Mouse (Mus musculus) urinary bladder, postnatal 14 days (tissue): ENCODE results near the gene Tbc1d22b.
"Not testable (repeated sequence)": the region's sequence is repeated elsewhere in the genome, so short reads cannot be mapped to it uniquely, and the experiment has no call there.

Experiments used
- DNase-seq: peaks from one replicate; pipeline ENCODE4 v3.0.0; 2021; ENCODE audit warnings: low spot score

The Tbc1d22b gene

GRCm38 (mm10) chr17:29595891-29596770 is 46.5 kb downstream of the Tbc1d22b start:
- DNase-seq = no peak

- no peak for DNase-seq
These were observed 47.2 kb downstream of the Tbc1d22b start for GRCm38 (mm10) chr17:29596771-29597132.

- no peak for DNase-seq
These were observed 49.5 kb downstream of the Tbc1d22b start for GRCm38 (mm10) chr17:29599051-29599450.

- no peak for DNase-seq
These were observed 50.0 kb downstream of the Tbc1d22b start for GRCm38 (mm10) chr17:29599537-29599936.

DNA sequence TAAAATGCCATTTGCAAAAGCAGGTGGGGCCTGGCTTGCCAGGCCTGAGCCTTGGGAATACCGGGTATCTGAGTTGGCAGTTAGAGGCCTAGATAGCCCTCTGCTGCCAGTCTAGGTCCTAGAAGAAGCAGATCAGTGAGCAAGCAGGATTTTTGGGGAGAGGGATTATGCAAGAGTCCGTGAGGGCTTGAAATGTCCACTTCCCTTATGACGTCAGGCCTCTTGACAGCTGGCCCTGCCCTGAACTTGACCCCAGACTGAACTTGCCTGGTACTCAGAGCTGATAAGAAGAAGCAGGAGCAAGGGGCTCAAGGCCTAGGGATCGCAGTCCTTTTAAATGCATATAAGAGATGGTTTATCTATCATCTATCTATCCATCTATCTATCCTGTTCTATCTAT is 51.8 kb downstream of the Tbc1d22b start:
- DNase-seq = no peak

- peak; percentile 82 for DNase-seq
These were observed 53.7 kb downstream of the Tbc1d22b start for GRCm38 (mm10) chr17:29603283-29603682.

DNA sequence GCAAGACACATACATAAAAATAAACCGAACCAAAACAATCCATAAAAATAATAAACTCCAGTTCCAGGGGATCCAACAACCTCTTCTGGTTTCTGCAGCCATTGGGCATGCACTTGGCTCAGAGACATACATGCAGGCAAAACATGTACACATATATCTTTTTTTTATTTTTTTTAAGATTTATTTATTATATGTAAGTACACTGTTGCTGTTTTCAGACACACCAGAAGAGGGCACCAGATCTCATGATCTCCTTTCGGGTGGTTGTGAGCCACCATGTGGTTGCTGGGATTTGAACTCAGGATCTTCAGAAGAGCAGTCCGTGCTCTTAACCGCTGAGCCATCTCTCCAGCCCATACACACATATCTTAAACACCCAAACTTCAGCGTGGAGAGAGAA is 63.9 kb downstream of the Tbc1d22b start:
- not testable (repeated sequence) for DNase-seq

- DNase-seq = peak; percentile 95
These were observed 64.8 kb downstream of the Tbc1d22b start, which contains the start of the genes Rnf8 and Gm28043 for GRCm38 (mm10) chr17:29614115-29615023. TSS of gene Rnf8 (plus strand) at chr17:29614790. TSS of gene Gm28043 (plus strand) at chr17:29614876.

DNA sequence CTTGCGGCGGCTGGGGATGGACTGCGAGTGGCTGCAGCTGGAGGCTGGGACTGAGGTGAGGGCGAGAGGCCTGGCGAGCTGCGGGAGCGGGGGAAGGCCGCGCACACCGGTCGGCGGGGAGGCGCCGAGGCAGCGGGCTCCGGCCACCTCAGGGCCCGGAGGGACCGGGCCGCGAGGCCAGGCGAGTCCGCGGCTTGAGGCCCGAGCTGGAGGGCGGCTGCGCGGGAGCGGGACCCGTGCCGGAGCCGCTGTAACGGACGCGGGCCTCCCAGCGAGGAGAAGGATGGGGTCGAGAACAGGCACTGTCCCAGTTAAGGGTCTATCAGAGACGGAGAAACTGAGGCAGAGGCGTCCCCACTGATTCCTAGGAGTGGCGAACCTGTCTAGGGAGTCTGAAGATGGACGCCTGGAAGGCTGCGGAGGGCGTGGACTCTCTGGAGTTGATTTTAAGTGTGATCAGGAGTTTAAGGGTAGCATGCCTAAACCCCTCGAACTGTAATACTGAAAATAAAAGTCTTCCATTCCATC is 65.5 kb downstream of the Tbc1d22b start:
- DNase-seq = no peak

DNA sequence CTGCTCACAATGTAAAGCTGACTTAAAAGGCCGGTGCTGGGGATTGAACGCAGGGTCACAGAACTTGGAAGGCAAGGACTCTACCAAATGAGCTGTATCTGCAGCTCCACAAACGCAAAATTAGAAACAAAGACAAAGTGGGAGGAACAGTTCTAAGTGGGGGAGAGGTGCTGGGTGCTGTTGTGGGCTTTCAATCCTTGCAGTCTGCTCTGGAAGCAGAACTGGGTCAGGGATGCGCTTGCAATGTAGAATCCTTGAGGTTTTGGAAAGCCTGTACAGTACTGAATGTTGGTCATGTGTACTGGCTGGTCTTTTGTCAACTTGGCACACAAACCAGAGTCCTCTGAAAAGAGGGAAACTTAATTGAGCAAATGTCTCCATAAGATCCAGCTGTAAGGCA is 66.0 kb downstream of the Tbc1d22b start:
- DNase-seq = no peak

DNA sequence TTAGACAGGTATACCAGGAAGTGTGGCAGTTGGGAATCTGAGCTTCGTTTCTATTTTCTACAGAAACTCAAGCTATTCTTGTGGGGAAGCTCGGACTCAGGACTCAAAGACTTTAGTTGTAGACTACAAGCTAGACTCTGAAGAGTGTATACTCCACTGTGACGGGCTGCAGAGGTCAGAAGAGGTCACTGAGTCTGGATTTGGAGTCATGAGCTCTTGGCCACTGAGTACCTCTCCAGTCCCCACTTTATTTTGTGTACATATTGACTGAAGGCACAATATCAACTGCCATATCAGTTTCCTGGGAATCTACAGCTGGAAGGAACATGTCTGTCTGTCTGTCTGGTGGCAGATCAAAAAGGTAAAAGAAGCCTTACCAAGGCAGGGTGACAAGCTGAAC is 69.6 kb downstream of the Tbc1d22b start:
- no peak for DNase-seq

DNA sequence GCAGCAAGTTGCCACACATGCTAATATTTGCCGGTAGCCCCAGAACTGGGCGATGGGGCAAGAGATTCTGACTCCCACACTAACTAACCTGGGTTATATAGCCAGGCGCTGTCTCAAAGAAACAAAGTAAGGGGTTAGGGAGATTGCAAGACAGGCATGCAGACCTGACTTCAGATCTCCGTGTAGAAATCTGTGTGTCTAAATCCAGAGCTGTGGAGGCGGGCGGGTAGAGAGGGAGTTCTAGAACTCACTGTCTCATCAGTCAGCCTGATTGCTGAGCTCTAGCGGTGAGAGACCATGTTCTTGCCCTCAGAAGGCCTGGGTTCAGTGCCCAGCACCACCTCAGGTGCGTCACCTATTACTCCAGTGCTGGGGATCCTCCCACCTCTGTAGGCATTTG is 73.9 kb downstream of the Tbc1d22b start:
- DNase-seq = no peak

- DNase-seq = peak; percentile 10
These were observed 77.7 kb downstream of the Tbc1d22b start for GRCm38 (mm10) chr17:29627285-29627684.

DNA sequence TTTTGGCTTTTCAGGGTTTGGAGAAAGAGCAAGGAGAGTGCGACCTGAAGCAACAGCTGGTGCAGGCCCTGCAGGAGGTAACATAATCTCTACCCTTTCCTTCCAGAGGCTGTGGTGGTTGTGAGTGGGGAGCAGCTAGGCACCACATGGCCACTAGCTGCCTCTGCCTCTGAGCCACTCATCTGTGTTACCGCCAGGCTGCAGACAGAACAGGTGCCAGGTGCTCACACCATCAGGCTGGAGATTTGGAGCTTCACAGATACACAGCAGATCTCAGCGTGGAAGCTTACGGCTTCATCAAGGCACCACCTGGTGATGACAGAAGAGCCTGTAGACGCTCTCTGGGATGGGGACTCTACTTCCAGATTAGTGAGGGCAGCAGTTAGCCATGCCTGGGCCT is 79.4 kb downstream of the Tbc1d22b start:
- no peak for DNase-seq

GRCm38 (mm10) chr17:29629620-29630019 is 80.0 kb downstream of the Tbc1d22b start:
- no peak for DNase-seq

- no peak for DNase-seq
These were observed 82.7 kb downstream of the Tbc1d22b start for GRCm38 (mm10) chr17:29632312-29632711.

DNA sequence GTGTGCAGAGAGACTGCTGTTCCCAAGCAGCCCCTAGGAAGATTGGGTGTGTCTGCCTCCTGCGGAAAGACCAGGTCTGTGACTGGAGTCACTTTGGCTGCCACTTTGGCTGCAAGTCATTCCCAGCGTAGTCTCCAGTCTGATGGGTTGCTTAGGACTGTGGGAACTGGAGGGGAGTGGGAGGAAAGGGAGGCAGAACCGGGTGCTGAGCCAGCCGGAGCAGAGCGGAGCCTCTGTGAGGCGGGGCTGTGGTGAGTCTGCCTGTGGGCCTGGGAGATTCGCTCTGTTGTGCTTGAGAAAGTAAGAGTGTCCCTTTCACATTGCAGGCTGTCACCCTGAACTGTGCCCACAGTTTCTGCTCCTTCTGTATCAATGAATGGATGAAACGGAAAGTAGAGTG is 85.9 kb downstream of the Tbc1d22b start:
- no peak for DNase-seq

DNA sequence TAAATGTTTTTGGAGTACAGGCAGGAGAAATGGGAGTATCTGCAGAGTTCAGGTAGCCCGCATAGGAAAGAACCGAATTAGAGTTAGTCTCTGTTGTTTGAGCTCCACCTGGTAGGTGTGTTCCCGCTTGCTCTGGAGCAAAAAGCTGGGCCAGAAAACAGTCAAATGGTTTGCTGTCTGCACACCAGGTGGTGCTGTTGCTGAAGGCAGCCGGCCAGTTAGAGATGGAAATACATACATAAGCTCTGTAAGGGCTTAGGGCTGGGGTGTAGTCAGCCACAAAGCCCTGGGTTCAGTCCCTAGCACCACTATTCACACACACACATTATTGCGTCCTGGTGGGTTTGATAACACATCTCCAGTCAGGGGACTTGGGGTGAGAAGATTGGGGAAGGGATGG is 86.5 kb downstream of the Tbc1d22b start:
- peak; percentile 24 for DNase-seq

- no peak for DNase-seq
These were observed 87.8 kb downstream of the Tbc1d22b start for GRCm38 (mm10) chr17:29637377-29637776.

- peak; percentile 20 for DNase-seq
These were observed 88.3 kb downstream of the Tbc1d22b start for GRCm38 (mm10) chr17:29637895-29638294.

- no peak for DNase-seq
These were observed 91.4 kb downstream of the Tbc1d22b start for GRCm38 (mm10) chr17:29640971-29641370.

DNA sequence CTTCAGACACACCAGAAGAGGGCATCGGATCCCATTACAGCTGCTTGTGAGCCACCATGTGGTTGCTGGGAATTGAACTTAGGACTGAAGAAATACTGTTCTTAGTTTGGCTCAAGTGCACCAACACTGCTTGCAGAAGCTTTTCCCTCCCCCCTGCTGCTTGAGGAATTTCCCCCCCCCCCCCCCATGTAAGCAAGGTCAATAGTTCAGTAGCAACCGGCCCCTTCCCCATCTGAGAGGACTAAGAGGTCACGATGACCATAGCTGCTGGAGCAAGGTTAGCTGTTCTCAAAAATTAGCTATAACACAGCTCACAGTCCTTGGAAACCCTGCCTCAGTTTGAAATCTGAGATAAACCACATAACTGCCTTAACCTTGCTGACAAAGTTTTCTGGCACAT is 92.6 kb downstream of the Tbc1d22b start:
- DNase-seq = no peak
